Mouse (Mus musculus) CH12.LX (cell line): ENCODE results near the gene Emc1.

Experiments
- E2F4 ChIP-seq: IDR thresholded peaks from 2 replicates; pipeline ENCODE4 v1.6.1; 2011; ENCODE audit warnings: low read depth, low read length, improper control_type of control experiment; ENCODE audit not compliant: insufficient replicate concordance
- GABPA ChIP-seq: IDR thresholded peaks from 2 replicates; pipeline ENCODE4 v1.6.1; 2012; ENCODE audit warnings: low read depth, low read length, improper control_type of control experiment, inconsistent platforms; ENCODE audit not compliant: insufficient replicate concordance
- PAX5 ChIP-seq: IDR thresholded peaks from 2 replicates; pipeline ENCODE4 v1.6.1; 2012; ENCODE audit warnings: low read length, inconsistent platforms, mixed read lengths
- RCOR1 ChIP-seq: conservative IDR thresholded peaks from 2 replicates; pipeline ENCODE4 v1.6.1; 2012; ENCODE audit warnings: low read depth, mild to moderate bottlenecking, inconsistent platforms, low read length, improper control_type of control experiment
- USF1 ChIP-seq: IDR thresholded peaks from 2 replicates; pipeline ENCODE4 v1.6.1; 2014; ENCODE audit warnings: low read depth, mild to moderate bottlenecking, inconsistent platforms, low read length, improper control_type of control experiment

GRCm38 (mm10) chr4:139340835-139341234 lies 11.6 kb upstream of the Emc1 start:
- TF ChIP-seq PAX5 (no peak), RCOR1 (no peak), USF1 (no peak), GABPA (no peak), E2F4 (no peak)
